Mouse (Mus musculus) hindbrain, embryonic 11.5 days (tissue): ENCODE measurements around the gene Kndc1. TPM values are rescaled to one million over a fixed set of nuclear protein-coding genes. Genes with fewer than 3 reads are reported as not detected.
A peak's percentile ranks its signal among the peaks of the same experiment; 100 is the strongest.

Experiments used
- ATAC-seq: fragments of 200-750 bp; cut with Nextera tagmentation; 2 replicates; pipeline ENCODE4 v1.8.0; 2017; ENCODE audit warnings: mild to moderate bottlenecking, moderate TSS enrichment, moderate library complexity; ENCODE audit not compliant: low FRiP score
- DNase-seq: peaks from one replicate; pipeline ENCODE4 v3.0.0-alpha.2; 2015; ENCODE audit warnings: low spot score
- H3K27ac ChIP-seq: fragments of 300-500 bp; sonication (generic); 2 replicates; pipeline ENCODE4 v1.5.1; 2014; ENCODE audit warnings: mild to moderate bottlenecking, low read depth, low read length
- H3K27me3 ChIP-seq: fragments of 300-500 bp; sonication (generic); 2 replicates; pipeline ENCODE4 v1.6.1; 2014; ENCODE audit warnings: mild to moderate bottlenecking, low read length, moderate library complexity, mixed read lengths; ENCODE audit not compliant: control insufficient read depth, insufficient read depth
- H3K36me3 ChIP-seq: fragments of 300-500 bp; sonication (generic); 2 replicates; pipeline ENCODE4 v1.6.1; 2014; ENCODE audit warnings: mild to moderate bottlenecking, low read length, moderate library complexity, mixed read lengths; ENCODE audit not compliant: control insufficient read depth, insufficient read depth
- H3K4me1 ChIP-seq: fragments of 300-500 bp; sonication (generic); replicated peaks from 2 replicates; pipeline ENCODE4 v1.6.1; 2014; ENCODE audit warnings: low read length, mixed read lengths; ENCODE audit not compliant: control insufficient read depth, insufficient read depth
- H3K4me2 ChIP-seq: fragments of 300-500 bp; sonication (generic); replicated peaks from 2 replicates; pipeline ENCODE4 v1.6.1; 2014; ENCODE audit warnings: mild to moderate bottlenecking, low read depth, low read length
- H3K4me3 ChIP-seq: fragments of 300-500 bp; sonication (generic); 2 replicates; pipeline ENCODE4 v1.5.1; 2014; ENCODE audit warnings: low read depth, low read length
- H3K9ac ChIP-seq: fragments of 300-500 bp; sonication (generic); 2 replicates; pipeline ENCODE4 v1.6.1; 2014; ENCODE audit warnings: low read depth, low read length
- H3K9me3 ChIP-seq: fragments of 300-500 bp; sonication (generic); 2 replicates; pipeline ENCODE4 v1.6.1; 2016; ENCODE audit warnings: low read length; ENCODE audit not compliant: control insufficient read depth
- WGBS: fragments of 180-500 bp; shearing (Covaris S2); extraction: QIAGEN DNeasy Blood & Tissue Kit; methylation state at CpG from one replicate; pipeline ENCODE4 v1.1.7; 2014; 5-methylcytosine and 5-hydroxymethylcytosine counted together
- polyA plus RNA-seq: library from polyadenylated mRNA; unstranded; fragments of >200 nt; fragmentation: Nextera tagmentation; extraction: Ambion mirVana; gene quantifications from 2 replicates; pipeline ENCODE4 v1.2.1, GENCODE M21; 2014

Kndc1 gene
- polyA plus RNA-seq: 1.2 and 1.4 TPM in 2 replicates

GRCm38 (mm10) chr7:139894655-139895557 is at the start of gene Kndc1:
Gene Kndc1 (plus strand): TSS chr7:139894696.
- Histone ChIP-seq H3K27me3 (peaks cover 24% of the 10 kb centered on the region), H3K9ac (peak within 1 kb of the TSS; percentile 58), H3K4me1 (no peaks in the 10 kb centered on the region; the same call in 1 of the 2 replicates), H3K9me3 (no peaks in the 10 kb centered on the region), H3K4me2 (peak within 1 kb of the TSS; percentile 85), H3K27ac (no peak within 1 kb of the TSS), H3K36me3 (no peaks in the 10 kb centered on the region), H3K4me3 (peak within 1 kb of the TSS; percentile 50)
- peak; percentile 87 for ATAC-seq
- DNase-seq: peak; percentile 70
- 2% methylated on average over 47 of the region's 50 CpGs for WGBS

GRCm38 (mm10) chr7:139845101-139845500 is 49.4 kb upstream of the Kndc1 start:
- Histone ChIP-seq H3K9ac (no peak overlapping the region), H3K9me3 (no peaks in the 10 kb centered on the region), H3K4me3 (no peak overlapping the region), H3K27me3 (no peaks in the 10 kb centered on the region), H3K4me1 (no peaks in the 10 kb centered on the region), H3K36me3 (no peaks in the 10 kb centered on the region), H3K4me2 (no peak overlapping the region), H3K27ac (no peak overlapping the region)
- 90% methylated on average over 2 of the region's 2 CpGs for WGBS
- no peak for DNase-seq
- ATAC-seq: no peak

GRCm38 (mm10) chr7:139850152-139850551 is 44.3 kb upstream of the Kndc1 start:
- Histone ChIP-seq H3K4me3 (no peak overlapping the region), H3K9ac (peak overlapping the region; percentile 34; the same call in 1 of the 2 replicates), H3K9me3 (no peaks in the 10 kb centered on the region), H3K36me3 (no peaks in the 10 kb centered on the region), H3K27ac (peak overlapping the region; percentile 42), H3K4me2 (no peak overlapping the region), H3K4me1 (peaks cover 4% of the 10 kb centered on the region; the same call in 1 of the 2 replicates), H3K27me3 (no peaks in the 10 kb centered on the region)
- peak; percentile 59 for DNase-seq
- ATAC-seq: peak; percentile 86
- WGBS: 17% methylated on average over 6 of the region's 6 CpGs

GRCm38 (mm10) chr7:139850677-139851076 is 43.8 kb upstream of the Kndc1 start:
- ATAC-seq (peak; percentile 21), DNase-seq (no peak)
- no peaks in the 10 kb centered on the region for H3K36me3 ChIP-seq
- WGBS: 58% methylated on average over 5 of the region's 5 CpGs
- H3K9me3 ChIP-seq: no peaks in the 10 kb centered on the region
- H3K4me3 ChIP-seq: no peak overlapping the region
- H3K4me2 ChIP-seq: no peak overlapping the region
- peaks cover 4% of the 10 kb centered on the region; the same call in 1 of the 2 replicates for H3K4me1 ChIP-seq
- H3K27me3 ChIP-seq: no peaks in the 10 kb centered on the region
- peak overlapping the region; percentile 34; the same call in 1 of the 2 replicates for H3K9ac ChIP-seq
- peak overlapping the region; percentile 42; the same call in 1 of the 2 replicates for H3K27ac ChIP-seq

- peaks cover 4% of the 10 kb centered on the region; the same call in 1 of the 2 replicates for H3K4me1 ChIP-seq
- 62% methylated on average over 6 of the region's 6 CpGs for WGBS
- no peak overlapping the region for H3K4me2 ChIP-seq
- no peak overlapping the region for H3K4me3 ChIP-seq
- no peak overlapping the region for H3K27ac ChIP-seq
- 0 out of 2 replicates have a peak, but pooled peaks have one; percentile 13 for ATAC-seq
- H3K36me3 ChIP-seq: no peaks in the 10 kb centered on the region
- H3K27me3 ChIP-seq: no peaks in the 10 kb centered on the region
- no peak overlapping the region for H3K9ac ChIP-seq
- peak; percentile 35 for DNase-seq
- no peaks in the 10 kb centered on the region for H3K9me3 ChIP-seq
Observed at GRCm38 (mm10) chr7:139851098-139851497, 43.4 kb upstream of the Kndc1 start.

- Histone ChIP-seq H3K36me3 (no peaks in the 10 kb centered on the region), H3K9ac (no peak overlapping the region), H3K4me1 (peaks cover 4% of the 10 kb centered on the region; the same call in 1 of the 2 replicates), H3K9me3 (no peaks in the 10 kb centered on the region), H3K27ac (no peak overlapping the region), H3K4me3 (no peak overlapping the region), H3K27me3 (no peaks in the 10 kb centered on the region), H3K4me2 (no peak overlapping the region)
- no peak for ATAC-seq
- no peak for DNase-seq
- WGBS: 83% methylated on average over 11 of the region's 11 CpGs
Observed at GRCm38 (mm10) chr7:139855261-139855660, 39.2 kb upstream of the Kndc1 start.

GRCm38 (mm10) chr7:139861411-139861810 is 33.1 kb upstream of the Kndc1 start:
- ATAC-seq: no peak
- 30% methylated on average over 3 of the region's 3 CpGs for WGBS
- peak; percentile 80 for DNase-seq
- Histone ChIP-seq H3K9me3 (no peaks in the 10 kb centered on the region), H3K36me3 (no peaks in the 10 kb centered on the region), H3K4me1 (no peaks in the 10 kb centered on the region), H3K27me3 (no peaks in the 10 kb centered on the region), H3K27ac (no peak overlapping the region), H3K4me3 (no peak overlapping the region), H3K4me2 (no peak overlapping the region), H3K9ac (no peak overlapping the region)

GRCm38 (mm10) chr7:139863076-139863475 is 31.4 kb upstream of the Kndc1 start:
- H3K4me3 ChIP-seq: no peak overlapping the region
- H3K4me1 ChIP-seq: no peaks in the 10 kb centered on the region
- H3K9me3 ChIP-seq: no peaks in the 10 kb centered on the region
- DNase-seq (no peak), ATAC-seq (no peak)
- H3K9ac ChIP-seq: no peak overlapping the region
- WGBS: 84% methylated on average over 2 of the region's 2 CpGs
- H3K27ac ChIP-seq: no peak overlapping the region
- H3K36me3 ChIP-seq: no peaks in the 10 kb centered on the region
- no peaks in the 10 kb centered on the region for H3K27me3 ChIP-seq
- H3K4me2 ChIP-seq: no peak overlapping the region
